Mouse (Mus musculus) ES-E14 (cell line): ENCODE data around the gene Alk.

ENCODE experiments used
- CHD2 ChIP-seq: IDR thresholded peaks from 2 replicates; pipeline ENCODE4 v1.6.1; 2014; ENCODE audit warnings: mild to moderate bottlenecking, low read depth, low read length, inconsistent platforms
- MAFK ChIP-seq: IDR thresholded peaks from 2 replicates; pipeline ENCODE4 v1.6.1; 2014; ENCODE audit warnings: mild to moderate bottlenecking, low read depth, low read length, inconsistent platforms; ENCODE audit not compliant: insufficient read depth
- ZC3H11A ChIP-seq: IDR thresholded peaks from 2 replicates; pipeline ENCODE4 v1.6.1; 2012; ENCODE audit warnings: low read depth, mild to moderate bottlenecking, inconsistent platforms, low read length, borderline replicate concordance
- ZNF384 ChIP-seq: IDR thresholded peaks from 2 replicates; pipeline ENCODE4 v1.6.1; 2012; ENCODE audit warnings: low read depth, low read length, inconsistent platforms

- TF ChIP-seq ZNF384 (no peak), CHD2 (no peak), MAFK (no peak), ZC3H11A (peak; percentile 40; the same call in 1 of the 2 replicates)
Observed at GRCm38 (mm10) chr17:72278296-72278695, 326.1 kb downstream of the Alk start.
